Mouse (Mus musculus): ENCODE data around the gene Neu1.

GRCm38 (mm10) chr17:34915410-34915831 lies 15.6 kb upstream of the Neu1 start:
- TF ChIP-seq CTCF (IDR thresholded peaks at IDR 0.05; ENCODE audit: low read depth, low read length) = peak; percentile 42
- no peak for TF ChIP-seq EP300 (IDR thresholded peaks at IDR 0.05; ENCODE audit: insufficient read depth, low read depth, low read length)
- no peak for TF ChIP-seq POLR2A (IDR thresholded peaks at IDR 0.05; ENCODE audit: insufficient read depth, low read length)

Data from ES-Bruce4 (cell line).